Mouse (Mus musculus): ENCODE measurements at regions not wholly inside any gene's neighbourhood (a gene's known extent, or its start where the extent isn't known, plus 50 kb on each side); places are given as distances from the start of the nearest gene placed in this dataset.

GRCm38 (mm10) chr6:31874616-31875015 lies 175.4 kb upstream of the 1700012A03Rik start:
- no peak for DNase-seq (ENCODE audit: low spot score)
- Histone ChIP-seq H3K36me3 (replicated peaks; ENCODE audit: control insufficient read depth, insufficient read depth, low read length) (no peaks in the 10 kb centered on the region), H3K9ac (replicated peaks; ENCODE audit: low read depth, low read length) (no peak overlapping the region), H3K4me2 (ENCODE audit: low read depth, low read length) (no peak overlapping the region), H3K27me3 (ENCODE audit: control insufficient read depth, insufficient read depth, low read length) (no peaks in the 10 kb centered on the region), H3K4me1 (ENCODE audit: control insufficient read depth, insufficient read depth) (no peaks in the 10 kb centered on the region), H3K9me3 (replicated peaks; ENCODE audit: control insufficient read depth, low read length) (no peaks in the 10 kb centered on the region), H3K4me3 (ENCODE audit: low read depth, low read length) (no peak overlapping the region), H3K27ac (ENCODE audit: low read depth) (no peak overlapping the region)
- no peak for ATAC-seq (ENCODE audit: insufficient read depth, low read depth)
- WGBS, result 72% methylated on average over 6 of the region's 6 CpGs
- no peak for TF ChIP-seq EP300 (IDR thresholded peaks at IDR 0.05; ENCODE audit: low read depth)

GRCm38 (mm10) chr6:31873911-31874310 lies 176.1 kb upstream of the 1700012A03Rik start:
- DNase-seq (ENCODE audit: low spot score), result no peak
- H3K4me3 ChIP-seq (ENCODE audit: low read depth, low read length), result no peak overlapping the region
- no peaks in the 10 kb centered on the region for H3K4me1 ChIP-seq (ENCODE audit: control insufficient read depth, insufficient read depth)
- no peak overlapping the region for H3K9ac ChIP-seq (replicated peaks; ENCODE audit: low read depth, low read length)
- H3K27me3 ChIP-seq (ENCODE audit: control insufficient read depth, insufficient read depth, low read length), result no peaks in the 10 kb centered on the region
- H3K9me3 ChIP-seq (replicated peaks; ENCODE audit: control insufficient read depth, low read length), result no peaks in the 10 kb centered on the region
- TF ChIP-seq EP300 (IDR thresholded peaks at IDR 0.05; ENCODE audit: low read depth) (no peak), CTCF (IDR thresholded peaks at IDR 0.05; ENCODE audit: low read depth) (no peak)
- 10% methylated on average over 1 of the region's 1 CpGs for WGBS
- H3K27ac ChIP-seq (ENCODE audit: low read depth), result no peak overlapping the region
- H3K36me3 ChIP-seq (replicated peaks; ENCODE audit: control insufficient read depth, insufficient read depth, low read length), result no peaks in the 10 kb centered on the region
- no peak overlapping the region for H3K4me2 ChIP-seq (ENCODE audit: low read depth, low read length)
- no peak for ATAC-seq (ENCODE audit: insufficient read depth, low read depth)

- Histone ChIP-seq H3K27ac (ENCODE audit: low read depth) (no peak overlapping the region), H3K4me1 (ENCODE audit: control insufficient read depth, insufficient read depth) (no peaks in the 10 kb centered on the region), H3K9me3 (replicated peaks; ENCODE audit: control insufficient read depth, low read length) (no peaks in the 10 kb centered on the region), H3K27me3 (ENCODE audit: control insufficient read depth, insufficient read depth, low read length) (no peaks in the 10 kb centered on the region), H3K4me3 (ENCODE audit: low read depth, low read length) (no peak overlapping the region), H3K36me3 (replicated peaks; ENCODE audit: control insufficient read depth, insufficient read depth, low read length) (no peaks in the 10 kb centered on the region), H3K9ac (replicated peaks; ENCODE audit: low read depth, low read length) (no peak overlapping the region), H3K4me2 (ENCODE audit: low read depth, low read length) (no peak overlapping the region)
- TF ChIP-seq EP300 (IDR thresholded peaks at IDR 0.05; ENCODE audit: low read depth) (no peak), CTCF (IDR thresholded peaks at IDR 0.05; ENCODE audit: low read depth) (no peak)
- 73% methylated on average over 3 of the region's 3 CpGs for WGBS
- ATAC-seq (ENCODE audit: insufficient read depth, low read depth), result no peak
- DNase-seq (ENCODE audit: low spot score), result no peak
These were observed 178.3 kb upstream of the 1700012A03Rik start for GRCm38 (mm10) chr6:31871766-31872165.

- no peak overlapping the region for H3K4me3 ChIP-seq (ENCODE audit: low read depth, low read length)
- H3K4me2 ChIP-seq (ENCODE audit: low read depth, low read length), result no peak overlapping the region
- H3K36me3 ChIP-seq (replicated peaks; ENCODE audit: control insufficient read depth, insufficient read depth, low read length), result no peaks in the 10 kb centered on the region
- no peak for DNase-seq (ENCODE audit: low spot score)
- H3K27ac ChIP-seq (ENCODE audit: low read depth), result no peak overlapping the region
- WGBS, result 42% methylated on average over 7 of the region's 7 CpGs
- H3K9me3 ChIP-seq (replicated peaks; ENCODE audit: control insufficient read depth, low read length), result no peaks in the 10 kb centered on the region
- H3K27me3 ChIP-seq (ENCODE audit: control insufficient read depth, insufficient read depth, low read length), result no peaks in the 10 kb centered on the region
- H3K9ac ChIP-seq (replicated peaks; ENCODE audit: low read depth, low read length), result no peak overlapping the region
- H3K4me1 ChIP-seq (ENCODE audit: control insufficient read depth, insufficient read depth), result no peaks in the 10 kb centered on the region
- TF ChIP-seq CTCF (IDR thresholded peaks at IDR 0.05; ENCODE audit: low read depth) (no peak), EP300 (IDR thresholded peaks at IDR 0.05; ENCODE audit: low read depth) (no peak)
- ATAC-seq (ENCODE audit: insufficient read depth, low read depth), result no peak
These were observed 188.1 kb upstream of the 1700012A03Rik start for GRCm38 (mm10) chr6:31861996-31862395.

GRCm38 (mm10) chr6:31859621-31860020 lies 190.4 kb upstream of the 1700012A03Rik start:
- WGBS, result 75% methylated on average over 3 of the region's 3 CpGs
- Histone ChIP-seq H3K9ac (replicated peaks; ENCODE audit: low read depth, low read length) (no peak overlapping the region), H3K27ac (ENCODE audit: low read depth) (no peak overlapping the region), H3K36me3 (replicated peaks; ENCODE audit: control insufficient read depth, insufficient read depth, low read length) (no peaks in the 10 kb centered on the region), H3K4me2 (ENCODE audit: low read depth, low read length) (no peak overlapping the region), H3K4me1 (ENCODE audit: control insufficient read depth, insufficient read depth) (no peaks in the 10 kb centered on the region), H3K27me3 (ENCODE audit: control insufficient read depth, insufficient read depth, low read length) (no peaks in the 10 kb centered on the region), H3K4me3 (ENCODE audit: low read depth, low read length) (no peak overlapping the region), H3K9me3 (replicated peaks; ENCODE audit: control insufficient read depth, low read length) (no peaks in the 10 kb centered on the region)
- DNase-seq (ENCODE audit: low spot score) (no peak), ATAC-seq (ENCODE audit: insufficient read depth, low read depth) (no peak)
- no peak for TF ChIP-seq EP300 (IDR thresholded peaks at IDR 0.05; ENCODE audit: low read depth)

GRCm38 (mm10) chr6:31854261-31854660 lies 195.8 kb upstream of the 1700012A03Rik start:
- DNase-seq (ENCODE audit: low spot score) (no peak), ATAC-seq (ENCODE audit: insufficient read depth, low read depth) (no peak)
- no peaks in the 10 kb centered on the region for H3K36me3 ChIP-seq (replicated peaks; ENCODE audit: control insufficient read depth, insufficient read depth, low read length)
- no peak overlapping the region for H3K4me3 ChIP-seq (ENCODE audit: low read depth, low read length)
- H3K27me3 ChIP-seq (ENCODE audit: control insufficient read depth, insufficient read depth, low read length), result no peaks in the 10 kb centered on the region
- no peak overlapping the region for H3K4me2 ChIP-seq (ENCODE audit: low read depth, low read length)
- WGBS, result 85% methylated on average over 14 of the region's 16 CpGs
- no peak overlapping the region for H3K9ac ChIP-seq (replicated peaks; ENCODE audit: low read depth, low read length)
- no peaks in the 10 kb centered on the region for H3K9me3 ChIP-seq (replicated peaks; ENCODE audit: control insufficient read depth, low read length)
- no peak overlapping the region for H3K27ac ChIP-seq (ENCODE audit: low read depth)
- H3K4me1 ChIP-seq (ENCODE audit: control insufficient read depth, insufficient read depth), result no peaks in the 10 kb centered on the region
- TF ChIP-seq CTCF (IDR thresholded peaks at IDR 0.05; ENCODE audit: low read depth) (no peak), EP300 (IDR thresholded peaks at IDR 0.05; ENCODE audit: low read depth) (no peak)
